Mouse (Mus musculus) heart, postnatal 0 days (tissue): ENCODE measurements around the gene Ube2e3.

Experiments
- CTCF ChIP-seq: IDR thresholded peaks from 2 replicates; pipeline ENCODE4 v1.5.1; 2016; ENCODE audit warnings: antibody characterized with exemption, control low read depth, low read depth
- EP300 ChIP-seq: IDR thresholded peaks from 2 replicates; pipeline ENCODE4 v1.6.1; 2016; ENCODE audit warnings: antibody characterized with exemption, low read depth

DNA sequence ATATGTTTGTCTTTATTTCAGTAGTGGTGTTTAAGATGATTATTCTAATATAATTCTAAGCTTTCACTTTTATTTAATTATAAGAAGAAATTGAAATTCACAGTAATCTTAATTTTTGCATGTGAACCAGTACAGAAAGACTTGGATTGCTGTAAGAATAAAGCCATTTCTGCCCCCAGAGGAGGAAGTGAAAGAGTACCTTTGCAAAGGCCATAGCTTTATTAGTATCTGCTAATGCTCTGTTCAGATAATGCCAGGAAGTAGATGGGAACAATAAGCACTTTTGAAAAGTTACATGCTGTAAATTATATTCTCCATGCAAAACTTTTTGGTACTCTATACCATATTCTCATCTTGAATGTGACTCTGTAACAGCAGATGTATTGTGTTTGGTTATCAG lies 8.1 kb downstream of the Ube2e3 start:
- no peak for TF ChIP-seq EP300
- no peak for TF ChIP-seq CTCF
